Mouse (Mus musculus): ENCODE data around the gene Sun2.

DNA sequence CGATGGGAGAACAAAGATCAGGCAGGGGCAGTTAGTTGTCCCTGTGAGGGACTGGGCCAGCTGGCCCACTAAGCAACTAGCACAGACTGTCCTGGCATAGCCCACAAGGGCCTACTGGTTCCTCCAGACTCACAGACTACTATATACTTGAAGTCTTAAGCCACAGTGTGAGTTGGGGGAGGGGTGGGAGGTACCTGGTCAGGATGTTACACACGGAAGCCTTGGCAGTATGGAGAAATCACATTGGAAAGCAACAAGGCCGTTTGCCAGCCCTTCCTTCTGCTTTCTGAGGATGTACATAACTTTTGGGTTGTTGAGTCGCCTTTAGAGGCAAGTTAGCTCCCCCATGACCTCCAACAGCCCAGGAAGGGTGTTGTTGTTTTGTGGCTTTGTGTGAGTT is 8.7 kb downstream of the Sun2 start:
- TF ChIP-seq POLR2A (IDR thresholded peaks at IDR 0.05; ENCODE audit: low read depth, low read length) = no peak
- no peak for TF ChIP-seq CTCF (conservative IDR thresholded peaks at IDR 0.05; ENCODE audit: insufficient read depth, insufficient read length, low read depth, low read length)
